Mouse (Mus musculus) heart, postnatal 0 days (tissue): ENCODE measurements around the gene Hes2.

Experiments
- CTCF ChIP-seq: IDR thresholded peaks from 2 replicates; pipeline ENCODE4 v1.5.1; 2016; ENCODE audit warnings: antibody characterized with exemption, control low read depth, low read depth
- EP300 ChIP-seq: IDR thresholded peaks from 2 replicates; pipeline ENCODE4 v1.6.1; 2016; ENCODE audit warnings: antibody characterized with exemption, low read depth

DNA sequence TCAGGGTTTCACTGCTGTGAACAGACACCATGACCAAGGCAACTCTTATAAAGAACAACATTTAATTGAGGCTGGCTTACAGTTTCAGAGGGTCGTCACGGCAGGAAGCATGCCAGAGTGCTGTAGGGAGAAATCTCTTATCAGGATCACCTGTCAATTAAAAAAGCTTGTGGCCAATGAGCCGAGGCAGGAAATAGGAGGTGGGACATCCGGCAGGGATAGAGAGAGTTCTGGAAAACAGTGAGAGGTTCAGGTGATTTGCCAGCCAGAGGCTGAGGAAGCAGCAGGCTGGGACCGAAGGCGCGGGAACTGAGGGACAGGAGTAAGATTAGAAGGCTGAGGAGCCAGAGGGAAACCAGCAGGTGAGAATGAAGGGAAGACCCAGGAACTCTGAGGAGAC, 10.4 kb downstream of the Hes2 start:
- TF ChIP-seq CTCF (no peak), EP300 (no peak)
